Mouse (Mus musculus) bone marrow, adult 2 months (tissue): ENCODE data around the gene H2-K1. TPM values are rescaled to one million over a fixed set of nuclear protein-coding genes. Genes with fewer than 3 reads are reported as not detected.
A peak's percentile ranks its signal among the peaks of the same experiment; 100 is the strongest.
"Not testable (repeated sequence)": the region's sequence is repeated elsewhere in the genome, so short reads cannot be mapped to it uniquely, and the experiment has no call there.

Experiments used
- H3K27ac ChIP-seq: fragments of 200-500 bp; 2 replicates; pipeline ENCODE4 v1.5.1; 2012; ENCODE audit warnings: low read depth, mild to moderate bottlenecking, control low read depth, inconsistent platforms, low read length; ENCODE audit not compliant: control insufficient read depth, poor library complexity, insufficient read depth
- H3K4me1 ChIP-seq: fragments of 200-500 bp; 2 replicates; pipeline ENCODE4 v1.6.1; 2011; ENCODE audit warnings: low read length; ENCODE audit not compliant: control insufficient read depth, insufficient read depth
- H3K4me3 ChIP-seq: fragments of 200-500 bp; replicated peaks from 2 replicates; pipeline ENCODE3; 2011; ENCODE audit warnings: mild to moderate bottlenecking, low read depth, low read length, control low read depth; ENCODE audit not compliant: control insufficient read depth
- CTCF ChIP-seq: fragments of 200-500 bp; IDR thresholded peaks from 2 replicates; pipeline ENCODE4 v1.5.1; 2011; ENCODE audit warnings: low read length, control low read depth; ENCODE audit not compliant: control insufficient read depth, insufficient read depth
- POLR2A ChIP-seq: fragments of 200-500 bp; IDR thresholded peaks from 2 replicates; pipeline ENCODE4 v1.6.1; 2011; ENCODE audit warnings: low read depth, mild to moderate bottlenecking, control low read depth, low read length, borderline replicate concordance; ENCODE audit not compliant: control insufficient read depth
- WGBS: fragments of 180-500 bp; shearing (Covaris S2); methylation state at CpG from one replicate; pipeline ENCODE4 v1.1.7; 2018; 5-methylcytosine and 5-hydroxymethylcytosine counted together
- polyA plus RNA-seq: library from polyadenylated mRNA; stranded (reverse); fragments of >200 nt; gene quantifications from 2 replicates; pipeline ENCODE4 v1.2.4, GENCODE M21; 2011; ENCODE audit warnings: low replicate concordance; ENCODE audit not compliant: missing spikeins, insufficient read depth, insufficient read length

The H2-K1 gene
- polyA plus RNA-seq, 1 experiment, result 1,240 TPM

DNA sequence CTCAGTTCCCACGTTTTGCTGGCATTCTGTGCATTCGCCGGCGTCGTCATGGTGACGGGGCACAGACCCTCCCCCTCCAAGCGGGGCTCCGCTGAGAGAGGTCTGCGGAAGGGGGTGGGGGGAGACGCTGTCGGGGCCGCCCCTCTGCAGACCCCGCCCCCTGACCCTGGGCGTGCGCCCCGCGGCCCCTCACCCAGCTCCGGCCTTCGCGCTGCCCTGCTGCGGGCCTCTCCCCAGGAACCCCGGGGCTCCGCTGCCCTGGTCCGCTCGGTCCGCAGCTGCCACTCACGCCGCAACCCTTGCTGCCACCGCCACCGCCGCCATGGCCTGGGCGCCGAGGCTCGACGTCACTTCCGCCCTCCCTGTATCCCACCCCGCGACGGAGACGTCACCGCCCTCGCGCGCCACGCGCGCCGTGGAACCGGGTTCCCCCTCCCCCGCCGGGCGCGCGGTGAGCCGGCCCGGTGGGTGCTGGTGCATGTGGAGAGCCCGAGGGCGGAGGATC lies 24.2 kb upstream of the H2-K1 start, which contains the start of gene Ring1:
Ring1 (minus strand) TSS at position 364 of the 505 bp plus-strand sequence.
- H3K27ac ChIP-seq, result peak within 1 kb of the TSS; percentile 72
- TF ChIP-seq POLR2A, result peak; percentile 86
- TF ChIP-seq CTCF, result no peak
- under 1% methylated on average over 52 of the region's 58 CpGs for WGBS
- peak within 1 kb of the TSS; percentile 84 for H3K4me3 ChIP-seq
- H3K4me1 ChIP-seq, result peaks cover 7% of the 10 kb centered on the region

DNA sequence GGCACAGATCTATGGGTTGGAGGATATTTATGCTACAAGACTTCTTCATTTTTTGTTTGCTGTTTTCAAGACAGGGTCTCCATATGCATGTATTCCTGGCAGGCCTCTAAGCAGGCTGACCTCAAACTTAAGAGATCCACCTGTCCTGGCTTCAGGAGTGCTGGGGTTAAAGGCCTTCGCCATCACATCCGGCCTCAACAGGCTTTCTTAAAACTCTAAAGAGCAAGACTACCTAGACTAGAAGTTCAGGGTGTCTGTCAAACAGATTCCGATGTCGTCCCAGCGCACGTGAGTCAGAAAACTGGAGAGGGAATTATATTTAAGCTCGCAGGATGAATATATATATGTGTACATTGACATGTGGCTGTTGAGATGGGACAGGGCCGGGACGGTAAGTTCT lies 23.5 kb upstream of the H2-K1 start:
- TF ChIP-seq POLR2A (no peak), CTCF (no peak)
- Histone ChIP-seq H3K4me3 (no peak overlapping the region), H3K4me1 (peaks cover 7% of the 10 kb centered on the region), H3K27ac (no peak overlapping the region)
- 72% methylated on average over 9 of the region's 9 CpGs for WGBS

DNA sequence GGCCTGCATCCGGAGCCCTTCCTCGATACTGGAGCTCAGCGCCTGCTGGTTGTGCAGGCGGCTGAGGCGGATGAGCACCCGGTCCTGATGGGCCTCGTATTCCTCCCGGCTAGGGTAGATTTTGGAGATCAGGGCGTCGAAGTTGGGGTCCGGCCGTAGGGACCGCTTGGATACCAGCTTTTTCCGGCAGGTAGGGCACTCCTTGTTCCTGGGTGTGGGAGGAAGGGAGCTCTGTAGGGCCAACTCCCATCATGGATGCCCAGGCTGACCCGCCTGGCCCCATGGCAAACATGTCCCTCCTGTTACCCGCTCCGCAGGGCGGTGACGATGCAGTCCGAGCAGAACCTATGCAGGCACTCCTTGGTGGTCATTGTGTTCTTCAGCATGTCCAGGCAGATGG lies 22.8 kb upstream of the H2-K1 start:
- Histone ChIP-seq H3K4me3 (no peak overlapping the region), H3K4me1 (peaks cover 7% of the 10 kb centered on the region), H3K27ac (no peak overlapping the region)
- 97% methylated on average over 20 of the region's 20 CpGs for WGBS
- no peak for TF ChIP-seq POLR2A
- no peak for TF ChIP-seq CTCF

DNA sequence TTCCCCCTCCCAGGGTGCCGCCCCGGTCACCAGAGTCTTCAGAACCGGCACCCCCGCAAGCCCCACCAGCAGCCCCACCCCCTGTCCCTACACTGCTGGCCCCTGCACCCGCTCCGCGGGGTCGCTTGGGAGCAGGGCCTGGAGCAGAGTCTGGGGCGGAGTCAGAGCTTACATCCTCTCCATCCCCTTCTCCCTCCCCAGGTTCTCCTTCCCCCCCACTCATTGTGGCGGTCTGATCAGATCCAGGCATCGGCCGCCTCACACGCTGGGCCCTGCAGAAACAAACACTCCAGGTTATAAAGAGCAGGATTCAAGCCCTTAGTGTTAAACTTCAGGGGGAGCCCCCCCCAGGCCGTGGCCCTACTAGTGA lies 22.3 kb upstream of the H2-K1 start:
- 93% methylated on average over 14 of the region's 14 CpGs for WGBS
- Histone ChIP-seq H3K4me3 (no peak overlapping the region), H3K27ac (no peak overlapping the region), H3K4me1 (peaks cover 7% of the 10 kb centered on the region)
- TF ChIP-seq CTCF, result no peak
- TF ChIP-seq POLR2A, result no peak

DNA sequence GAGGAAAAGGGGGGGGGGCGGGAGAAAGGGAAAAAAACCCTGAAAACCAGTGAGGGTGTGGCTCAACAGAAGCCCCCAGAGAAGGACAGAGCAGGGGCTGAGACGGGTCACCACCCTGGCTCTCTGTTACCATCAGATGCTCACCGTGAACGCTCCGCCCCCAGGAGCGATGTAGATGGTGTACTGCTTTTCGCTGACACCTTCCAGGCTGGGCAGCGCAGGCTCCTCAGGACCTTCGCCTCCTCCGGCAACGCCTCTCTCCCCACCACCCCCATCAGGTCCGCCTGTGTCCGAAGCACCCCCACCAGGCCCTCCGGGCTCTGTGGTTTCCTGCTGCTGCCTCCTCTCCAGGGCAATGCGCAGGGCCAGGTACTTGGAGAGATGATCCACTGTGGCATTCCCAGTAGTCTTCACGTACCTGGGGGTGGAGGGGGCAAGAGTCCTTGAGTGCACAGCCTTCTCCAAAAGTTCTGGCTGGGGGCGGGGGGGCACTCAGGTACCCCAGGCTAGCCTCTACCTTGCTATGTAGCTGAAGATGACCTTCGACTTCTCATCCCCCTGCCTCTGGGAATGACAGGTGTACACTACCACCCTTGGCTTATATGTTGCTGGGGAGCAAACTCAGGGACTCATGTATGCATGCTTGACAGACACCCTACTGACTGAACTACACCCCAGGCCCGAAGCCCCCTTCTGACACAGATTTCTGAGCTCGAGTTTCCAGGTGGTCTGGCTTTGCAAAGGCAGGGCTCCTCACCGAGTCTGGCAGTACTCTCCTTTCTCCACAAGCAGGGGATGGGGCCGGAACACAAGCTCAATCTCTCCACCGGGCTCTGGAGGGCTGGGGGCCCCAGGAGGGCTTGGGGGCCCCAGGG lies 21.6 kb upstream of the H2-K1 start:
- Histone ChIP-seq H3K4me1 (peaks cover 5% of the 10 kb centered on the region), H3K4me3 (no peak overlapping the region)
- WGBS, result 91% methylated on average over 23 of the region's 23 CpGs

DNA sequence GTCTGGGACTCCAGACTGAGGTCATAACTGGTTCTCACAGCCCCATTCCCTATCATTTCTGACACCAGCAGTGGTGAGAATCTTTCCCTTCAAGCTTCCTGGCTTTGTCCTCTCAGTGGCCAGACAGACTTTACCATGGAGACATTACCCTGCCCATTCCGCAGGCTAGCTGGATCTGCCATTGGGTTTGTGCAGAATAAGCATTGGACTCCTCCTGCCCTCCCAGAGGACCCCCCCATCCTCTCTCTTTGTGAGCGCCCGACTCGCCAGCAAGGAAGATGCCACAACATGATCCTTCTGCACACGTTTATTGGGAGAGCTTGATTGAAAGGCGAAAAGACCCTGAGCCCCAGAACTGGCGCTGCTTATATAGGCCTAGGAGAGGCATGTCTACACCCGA lies 13.3 kb upstream of the H2-K1 start:
- no peak overlapping the region for H3K4me3 ChIP-seq
- 92% methylated on average over 8 of the region's 8 CpGs for WGBS
- TF ChIP-seq CTCF (no peak), POLR2A (no peak)
- H3K4me1 ChIP-seq, result no peaks in the 10 kb centered on the region
- no peak overlapping the region for H3K27ac ChIP-seq

More for the DNA sequence above, 21.6 kb upstream of the H2-K1 start:
- TF ChIP-seq POLR2A, result no peak
- no peak overlapping the region; the same call in 1 of the 2 replicates for H3K27ac ChIP-seq

DNA sequence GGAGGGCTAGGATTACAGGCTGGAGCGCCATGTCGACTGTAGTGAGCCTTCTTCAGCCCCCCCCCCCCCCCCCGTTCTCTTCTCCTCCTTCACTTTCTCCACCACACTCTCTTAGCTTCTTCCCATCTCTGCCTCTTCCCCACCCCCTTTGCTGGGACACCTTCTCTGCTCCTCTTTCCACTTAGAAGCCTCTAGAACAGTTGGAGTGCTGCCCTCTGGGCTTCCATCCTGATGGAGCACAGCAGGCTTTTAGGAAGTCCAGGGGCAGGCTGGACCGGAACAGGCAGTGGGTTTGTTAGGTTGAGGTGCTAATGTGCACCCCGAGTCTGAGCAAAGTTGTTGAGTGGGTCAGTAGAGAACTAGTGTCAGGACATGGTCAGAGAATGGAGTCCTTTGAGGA lies 10.0 kb upstream of the H2-K1 start:
- Histone ChIP-seq H3K27ac (no peak overlapping the region), H3K4me1 (no peaks in the 10 kb centered on the region), H3K4me3 (no peak overlapping the region)
- 80% methylated on average over 5 of the region's 5 CpGs for WGBS
- TF ChIP-seq POLR2A, result no peak
- no peak for TF ChIP-seq CTCF

DNA sequence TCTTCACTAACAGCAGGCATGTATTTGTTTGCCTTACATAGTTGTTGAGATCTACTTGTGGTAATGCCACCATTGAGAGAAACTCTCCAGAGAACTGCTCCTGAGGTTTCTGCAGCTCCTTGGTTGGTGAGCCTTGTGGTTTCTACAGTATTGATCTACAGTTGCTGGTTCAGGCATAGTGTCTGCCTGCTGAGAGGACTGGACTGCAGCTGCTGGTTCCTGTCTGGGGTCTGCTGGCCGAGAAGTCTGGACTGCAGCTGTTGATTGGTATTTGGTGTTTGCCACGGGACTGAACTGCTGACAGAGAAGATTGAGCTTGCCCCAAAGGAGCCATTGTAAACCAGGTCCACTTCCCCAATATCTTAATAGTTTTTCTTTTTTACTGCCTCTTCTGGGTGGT lies 6.4 kb upstream of the H2-K1 start:
- TF ChIP-seq POLR2A, result no peak
- no peak for TF ChIP-seq CTCF
- WGBS, result 51% methylated on average over 2 of the region's 2 CpGs
- no peak overlapping the region for H3K27ac ChIP-seq

DNA sequence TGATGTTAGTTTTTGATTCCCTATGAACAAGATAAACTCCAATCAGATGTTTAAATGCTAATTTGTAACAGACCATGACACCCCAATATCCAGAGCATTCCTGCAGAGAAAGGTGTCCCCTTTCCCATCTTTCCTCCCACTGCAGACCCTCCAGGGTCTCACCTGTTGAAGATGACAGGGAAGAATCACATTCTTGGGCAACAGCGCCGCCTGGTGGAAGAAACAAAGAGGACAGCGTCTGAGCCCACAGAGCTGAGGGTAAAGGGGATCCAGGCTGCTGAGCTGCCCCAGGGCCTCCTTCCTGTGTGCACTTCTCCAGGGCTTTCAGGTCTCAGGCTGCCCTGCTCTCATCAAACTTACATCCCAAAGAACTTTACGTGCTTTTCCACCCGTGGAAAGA lies 3.3 kb upstream of the H2-K1 start:
- TF ChIP-seq POLR2A (no peak), CTCF (peak; percentile 70)
- H3K4me3 ChIP-seq, result no peak overlapping the region
- no peaks in the 10 kb centered on the region; the same call in 1 of the 2 replicates for H3K4me1 ChIP-seq
- WGBS, result 4% methylated on average over 5 of the region's 5 CpGs
- H3K27ac ChIP-seq, result no peak overlapping the region

More for the DNA sequence above, 6.4 kb upstream of the H2-K1 start:
- no peaks in the 10 kb centered on the region for H3K4me1 ChIP-seq
- H3K4me3 ChIP-seq, result no peak overlapping the region

DNA sequence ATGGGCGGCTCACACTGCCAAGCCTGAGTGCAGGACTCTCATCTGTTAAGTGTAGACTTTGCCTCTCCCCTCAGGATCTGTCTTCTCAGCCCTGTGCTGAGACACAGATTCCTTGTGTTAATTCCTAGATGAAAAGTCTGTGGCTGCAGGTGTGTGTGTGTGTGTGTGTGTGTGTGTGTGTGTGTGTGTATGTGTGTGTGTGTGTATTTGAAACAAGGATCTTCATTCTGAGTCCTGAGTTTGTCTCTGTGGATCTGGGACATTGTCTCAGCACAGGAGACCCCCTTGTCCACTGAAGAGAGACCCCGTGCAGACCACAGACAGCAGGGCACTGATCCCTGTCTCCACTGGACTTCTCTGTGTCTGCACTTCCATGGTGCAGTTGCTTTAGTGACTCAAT lies 649 bp upstream of the H2-K1 start:
- H3K4me3 ChIP-seq, H3K4me1 ChIP-seq: not testable (repeated sequence)
- H3K27ac ChIP-seq, result peak overlapping the region; percentile 54
- 18% methylated on average over 2 of the region's 2 CpGs for WGBS
